Mouse (Mus musculus) central nervous system, embryonic 18 days (tissue): ENCODE data around the gene Myh3. TPM values are rescaled to one million over a fixed set of nuclear protein-coding genes. Genes with fewer than 3 reads are reported as not detected.

ENCODE experiments used
- polyA plus RNA-seq: library from polyadenylated mRNA; depleted of rRNA; stranded (reverse); fragments of >200 nt; gene quantifications from 2 replicates; pipeline ENCODE4 v1.2.3, GENCODE M21; 2012; rRNA removed

The Myh3 gene
- polyA plus RNA-seq, result 0.19 and 12.5 TPM in 2 replicates

GRCm38 (mm10) chr11:67078000-67078399 lies at the start of gene Myh3:
Gene Myh3 (plus strand): TSS chr11:67078300.

GRCm38 (mm10) chr11:67052321-67052952 lies 25.7 kb upstream of the Myh3 start, which contains the start of the genes Adprm and Sco1:
Gene Adprm (minus strand): TSS chr11:67052594.
Gene Sco1 (plus strand): TSS chr11:67052670.

Other genes with a start within 250 kb of the Myh3 start
- gene Pirt, start 166.3 kb upstream of the Myh3 start, polyA plus RNA-seq, result 0.25 and 3.2 TPM in 2 replicates
- 0.31 TPM in 1 of 2 replicates, not detected in the other for gene Tmem238l, start 121.7 kb upstream of the Myh3 start, polyA plus RNA-seq
- 0.40 and 0.43 TPM in 2 replicates for gene Tmem220, start 53.1 kb upstream of the Myh3 start, polyA plus RNA-seq
- 30.9 and 31.7 TPM in 2 replicates for gene Adprm, start 25.7 kb upstream of the Myh3 start, polyA plus RNA-seq
- gene Sco1, start 25.6 kb upstream of the Myh3 start, polyA plus RNA-seq, result 5.8 and 7.0 TPM in 2 replicates
- 0.12 and 0.37 TPM in 2 replicates for gene Myh2, start 92.7 kb downstream of the Myh3 start, polyA plus RNA-seq
- 0.05 and 0.21 TPM in 2 replicates for gene Myh1, start 121.8 kb downstream of the Myh3 start, polyA plus RNA-seq
- 0.04 and 0.05 TPM in 2 replicates for gene Myh4, start 159.7 kb downstream of the Myh3 start, polyA plus RNA-seq
- gene Myh8, start 198.8 kb downstream of the Myh3 start, polyA plus RNA-seq, result 0.27 and 17.8 TPM in 2 replicates
- 0.03 and 0.13 TPM in 2 replicates for gene Myh13, start 243.4 kb downstream of the Myh3 start, polyA plus RNA-seq